Mouse (Mus musculus) heart, embryonic 16.5 days (tissue): Measurements from ENCODE around the gene Iqgap2. TPM values are rescaled to one million over a fixed set of nuclear protein-coding genes. Genes with fewer than 3 reads are reported as not detected.

Experiments
- ATAC-seq: fragments of 200-750 bp; cut with Nextera tagmentation; replicated peaks from 2 replicates; pipeline ENCODE4 v1.8.0; 2017; ENCODE audit warnings: moderate number of reproducible peaks; ENCODE audit not compliant: insufficient read depth, low FRiP score; ENCODE audit errors: extremely low read depth
- H3K27ac ChIP-seq: fragments of 300-500 bp; sonication (generic); 2 replicates; pipeline ENCODE4 v1.5.1; 2014; ENCODE audit warnings: mild to moderate bottlenecking, low read length, control low read depth, moderate library complexity
- H3K27me3 ChIP-seq: fragments of 300-500 bp; sonication (generic); 2 replicates; pipeline ENCODE4 v1.6.1; 2014; ENCODE audit warnings: low read length, mixed read lengths; ENCODE audit not compliant: control insufficient read depth, insufficient read depth
- H3K36me3 ChIP-seq: fragments of 300-500 bp; sonication (generic); 2 replicates; pipeline ENCODE4 v1.6.1; 2014; ENCODE audit not compliant: control insufficient read depth, insufficient read depth
- H3K4me1 ChIP-seq: fragments of 300-500 bp; sonication (generic); 2 replicates; pipeline ENCODE4 v1.6.1; 2014; ENCODE audit warnings: low read length, mixed read lengths; ENCODE audit not compliant: control insufficient read depth, insufficient read depth
- H3K4me2 ChIP-seq: fragments of 300-500 bp; sonication (generic); 2 replicates; pipeline ENCODE4 v1.6.1; 2014; ENCODE audit warnings: low read depth, mild to moderate bottlenecking, control low read depth, low read length
- H3K4me3 ChIP-seq: fragments of 300-500 bp; sonication (generic); 2 replicates; pipeline ENCODE4 v1.5.1; 2014; ENCODE audit warnings: mild to moderate bottlenecking, control low read depth, low read length
- H3K9ac ChIP-seq: fragments of 300-500 bp; sonication (generic); 2 replicates; pipeline ENCODE4 v1.6.1; 2014; ENCODE audit warnings: low read length, control low read depth
- H3K9me3 ChIP-seq: fragments of 300-500 bp; sonication (generic); replicated peaks from 2 replicates; pipeline ENCODE4 v1.6.1; 2016; ENCODE audit warnings: low read length; ENCODE audit not compliant: control insufficient read depth
- WGBS: fragments of 180-500 bp; shearing (Covaris S2); extraction: QIAGEN DNeasy Blood & Tissue Kit; methylation state at CpG from one replicate; pipeline ENCODE4 v1.1.7; 2014; 5-methylcytosine and 5-hydroxymethylcytosine counted together
- polyA plus RNA-seq: library from polyadenylated mRNA; unstranded; fragments of >200 nt; fragmentation: Nextera tagmentation; extraction: Ambion mirVana; gene quantifications from 2 replicates; pipeline ENCODE4 v1.2.1, GENCODE M21; 2015

Gene Iqgap2
- polyA plus RNA-seq, 1 experiment from 2014 or later = 4.6 TPM

- peaks cover 6% of the 10 kb centered on the region for H3K4me1 ChIP-seq
- 60% methylated on average over 3 of the region's 3 CpGs for WGBS
- no peaks in the 10 kb centered on the region for H3K36me3 ChIP-seq
- no peaks in the 10 kb centered on the region for H3K9me3 ChIP-seq
- H3K4me2 ChIP-seq = no peak overlapping the region
- H3K4me3 ChIP-seq = no peak overlapping the region
- no peak overlapping the region for H3K27ac ChIP-seq
- no peak overlapping the region for H3K9ac ChIP-seq
- no peak for ATAC-seq
- no peaks in the 10 kb centered on the region for H3K27me3 ChIP-seq
Measured at GRCm38 (mm10) chr13:95844950-95845349, 46.8 kb downstream of the Iqgap2 start.

GRCm38 (mm10) chr13:95843411-95844026 is 48.2 kb downstream of the Iqgap2 start:
- no peaks in the 10 kb centered on the region for H3K36me3 ChIP-seq
- H3K9ac ChIP-seq = no peak overlapping the region
- H3K4me3 ChIP-seq = no peak overlapping the region
- H3K27ac ChIP-seq = no peak overlapping the region
- no peak for ATAC-seq
- 84% methylated on average over 10 of the region's 10 CpGs for WGBS
- no peaks in the 10 kb centered on the region for H3K27me3 ChIP-seq
- no peaks in the 10 kb centered on the region for H3K9me3 ChIP-seq
- peaks cover 6% of the 10 kb centered on the region for H3K4me1 ChIP-seq
- H3K4me2 ChIP-seq = no peak overlapping the region

- WGBS = 58% methylated on average over 7 of the region's 7 CpGs
- no peak overlapping the region for H3K4me2 ChIP-seq
- no peaks in the 10 kb centered on the region for H3K9me3 ChIP-seq
- H3K36me3 ChIP-seq = no peaks in the 10 kb centered on the region
- no peak for ATAC-seq
- H3K27me3 ChIP-seq = no peaks in the 10 kb centered on the region
- H3K4me1 ChIP-seq = peaks cover 6% of the 10 kb centered on the region
- no peak overlapping the region for H3K9ac ChIP-seq
- H3K4me3 ChIP-seq = no peak overlapping the region
- H3K27ac ChIP-seq = no peak overlapping the region
Measured at GRCm38 (mm10) chr13:95842803-95843202, 48.9 kb downstream of the Iqgap2 start.

- no peak overlapping the region for H3K4me3 ChIP-seq
- H3K27me3 ChIP-seq = no peaks in the 10 kb centered on the region
- 86% methylated on average over 1 of the region's 1 CpGs for WGBS
- no peak overlapping the region for H3K4me2 ChIP-seq
- H3K36me3 ChIP-seq = no peaks in the 10 kb centered on the region
- ATAC-seq = no peak
- H3K9ac ChIP-seq = no peak overlapping the region
- no peaks in the 10 kb centered on the region for H3K9me3 ChIP-seq
- peaks cover 6% of the 10 kb centered on the region for H3K4me1 ChIP-seq
- no peak overlapping the region for H3K27ac ChIP-seq
Measured at GRCm38 (mm10) chr13:95841946-95842345, 49.8 kb downstream of the Iqgap2 start.

GRCm38 (mm10) chr13:95836944-95837343 is 54.8 kb downstream of the Iqgap2 start:
- no peak for ATAC-seq
- 82% methylated on average over 3 of the region's 3 CpGs for WGBS

GRCm38 (mm10) chr13:95833473-95833872 is 58.2 kb downstream of the Iqgap2 start:
- Histone ChIP-seq H3K9me3 (no peaks in the 10 kb centered on the region), H3K27ac (no peak overlapping the region), H3K27me3 (no peaks in the 10 kb centered on the region), H3K36me3 (no peaks in the 10 kb centered on the region), H3K9ac (no peak overlapping the region), H3K4me2 (no peak overlapping the region), H3K4me3 (no peak overlapping the region), H3K4me1 (no peaks in the 10 kb centered on the region)
- 87% methylated on average over 6 of the region's 6 CpGs for WGBS
- ATAC-seq = no peak

More at GRCm38 (mm10) chr13:95836944-95837343, 54.8 kb downstream of the Iqgap2 start:
- Histone ChIP-seq H3K36me3 (no peaks in the 10 kb centered on the region), H3K4me1 (no peaks in the 10 kb centered on the region), H3K4me3 (no peak overlapping the region), H3K27ac (no peak overlapping the region), H3K9ac (no peak overlapping the region), H3K9me3 (no peaks in the 10 kb centered on the region), H3K4me2 (no peak overlapping the region), H3K27me3 (no peaks in the 10 kb centered on the region)

- no peaks in the 10 kb centered on the region for H3K9me3 ChIP-seq
- H3K27ac ChIP-seq = no peak overlapping the region
- 79% methylated on average over 3 of the region's 3 CpGs for WGBS
- no peaks in the 10 kb centered on the region for H3K27me3 ChIP-seq
- H3K4me2 ChIP-seq = no peak overlapping the region
- ATAC-seq = no peak
- no peaks in the 10 kb centered on the region for H3K4me1 ChIP-seq
- no peak overlapping the region for H3K9ac ChIP-seq
- no peaks in the 10 kb centered on the region for H3K36me3 ChIP-seq
- H3K4me3 ChIP-seq = no peak overlapping the region
Measured at GRCm38 (mm10) chr13:95832712-95833111, 59.0 kb downstream of the Iqgap2 start.

- Histone ChIP-seq H3K27ac (no peak overlapping the region), H3K9me3 (no peaks in the 10 kb centered on the region), H3K4me1 (peaks cover 3% of the 10 kb centered on the region), H3K4me2 (no peak overlapping the region), H3K27me3 (no peaks in the 10 kb centered on the region), H3K9ac (no peak overlapping the region), H3K36me3 (no peaks in the 10 kb centered on the region), H3K4me3 (no peak overlapping the region)
- no peak for ATAC-seq
Measured at GRCm38 (mm10) chr13:95831760-95832159, 60.0 kb downstream of the Iqgap2 start.

GRCm38 (mm10) chr13:95829431-95830171 is 62.1 kb downstream of the Iqgap2 start:
- no peaks in the 10 kb centered on the region for H3K9me3 ChIP-seq
- H3K9ac ChIP-seq = no peak overlapping the region
- no peak overlapping the region for H3K27ac ChIP-seq
- no peak overlapping the region for H3K4me3 ChIP-seq
- ATAC-seq = no peak
- H3K4me2 ChIP-seq = no peak overlapping the region
- H3K27me3 ChIP-seq = no peaks in the 10 kb centered on the region
- peaks cover 8% of the 10 kb centered on the region for H3K4me1 ChIP-seq
- no peaks in the 10 kb centered on the region for H3K36me3 ChIP-seq
- WGBS = 82% methylated on average over 7 of the region's 7 CpGs
